Mouse (Mus musculus): ENCODE results near the gene Rac3. TPM values are rescaled to one million over a fixed set of nuclear protein-coding genes. Genes with fewer than 3 reads are reported as not detected.
A peak's percentile ranks its signal among the peaks of the same experiment; 100 is the strongest.

Gene Rac3
- polyA plus RNA-seq, 1 experiment from 2014 or later: 7.5 TPM

- Histone ChIP-seq H3K27ac (peak within 1 kb of the TSS; percentile 38), H3K36me3 (ENCODE audit: inconsistent target) (peaks cover 29% of the 10 kb centered on the region), H3K79me2 (ENCODE audit: inconsistent target) (no peaks in the 10 kb centered on the region), H3K4me3 (ENCODE audit: inconsistent target) (peak within 1 kb of the TSS; percentile 71)
- 1% methylated on average over 53 of the region's 53 CpGs for WGBS (ENCODE audit: missing documents)
These were observed 7.4 kb upstream of the Rac3 start, which contains the start of the genes Cenpx and Lrrc45 for GRCm38 (mm10) chr11:120713580-120714518. Gene Cenpx (minus strand): TSS chr11:120713738. Gene Lrrc45 (plus strand): TSS chr11:120713925.

- H3K4me3 ChIP-seq (ENCODE audit: inconsistent target): peak overlapping the region; percentile 71
- WGBS (ENCODE audit: missing documents): 57% methylated on average over 10 of the region's 10 CpGs
- peaks cover 33% of the 10 kb centered on the region for H3K36me3 ChIP-seq (ENCODE audit: inconsistent target)
- no peak overlapping the region for H3K27ac ChIP-seq
- no peaks in the 10 kb centered on the region for H3K79me2 ChIP-seq (ENCODE audit: inconsistent target)
These were observed 6.7 kb upstream of the Rac3 start for GRCm38 (mm10) chr11:120714546-120714945.

- Histone ChIP-seq H3K36me3 (ENCODE audit: inconsistent target) (peaks cover 31% of the 10 kb centered on the region), H3K27ac (no peak overlapping the region), H3K79me2 (ENCODE audit: inconsistent target) (no peaks in the 10 kb centered on the region), H3K4me3 (ENCODE audit: inconsistent target) (no peak overlapping the region)
- WGBS (ENCODE audit: missing documents): 91% methylated on average over 9 of the region's 9 CpGs
These were observed 6.1 kb upstream of the Rac3 start for GRCm38 (mm10) chr11:120715131-120715530.

- Histone ChIP-seq H3K36me3 (ENCODE audit: inconsistent target) (peaks cover 25% of the 10 kb centered on the region; the same call in 1 of the 2 replicates), H3K79me2 (ENCODE audit: inconsistent target) (no peaks in the 10 kb centered on the region), H3K27ac (no peak overlapping the region), H3K4me3 (ENCODE audit: inconsistent target) (no peak overlapping the region)
- WGBS (ENCODE audit: missing documents): 98% methylated on average over 9 of the region's 9 CpGs
These were observed 2.0 kb upstream of the Rac3 start for GRCm38 (mm10) chr11:120719242-120719641.

- peaks cover 25% of the 10 kb centered on the region; the same call in 1 of the 2 replicates for H3K36me3 ChIP-seq (ENCODE audit: inconsistent target)
- WGBS (ENCODE audit: missing documents): 88% methylated on average over 13 of the region's 13 CpGs
These were observed 1.4 kb upstream of the Rac3 start for GRCm38 (mm10) chr11:120719841-120720376.

GRCm38 (mm10) chr11:120720450-120720849 lies 820 bp upstream of the Rac3 start:
- WGBS (ENCODE audit: missing documents): 12% methylated on average over 17 of the region's 17 CpGs
- no peaks in the 10 kb centered on the region for H3K79me2 ChIP-seq (ENCODE audit: inconsistent target)
- H3K36me3 ChIP-seq (ENCODE audit: inconsistent target): peaks cover 29% of the 10 kb centered on the region
- H3K27ac ChIP-seq: no peak overlapping the region
- no peak overlapping the region for H3K4me3 ChIP-seq (ENCODE audit: inconsistent target)

More at GRCm38 (mm10) chr11:120719841-120720376, 1.4 kb upstream of the Rac3 start:
- Histone ChIP-seq H3K27ac (no peak overlapping the region), H3K79me2 (ENCODE audit: inconsistent target) (no peaks in the 10 kb centered on the region), H3K4me3 (ENCODE audit: inconsistent target) (no peak overlapping the region)

GRCm38 (mm10) chr11:120722067-120722630 lies 879 bp downstream of the Rac3 start:
- no peak overlapping the region for H3K27ac ChIP-seq
- WGBS (ENCODE audit: missing documents): 28% methylated on average over 21 of the region's 21 CpGs
- H3K79me2 ChIP-seq (ENCODE audit: inconsistent target): no peaks in the 10 kb centered on the region
- no peak overlapping the region for H3K4me3 ChIP-seq (ENCODE audit: inconsistent target)
- H3K36me3 ChIP-seq (ENCODE audit: inconsistent target): peaks cover 31% of the 10 kb centered on the region

GRCm38 (mm10) chr11:120722761-120723382 lies 1.6 kb downstream of the Rac3 start:
- WGBS (ENCODE audit: missing documents): 95% methylated on average over 10 of the region's 11 CpGs
- H3K79me2 ChIP-seq (ENCODE audit: inconsistent target): no peaks in the 10 kb centered on the region
- no peak overlapping the region for H3K4me3 ChIP-seq (ENCODE audit: inconsistent target)
- H3K27ac ChIP-seq: no peak overlapping the region
- H3K36me3 ChIP-seq (ENCODE audit: inconsistent target): peaks cover 23% of the 10 kb centered on the region

- no peaks in the 10 kb centered on the region for H3K79me2 ChIP-seq (ENCODE audit: inconsistent target)
- no peak overlapping the region for H3K27ac ChIP-seq
- no peak overlapping the region for H3K4me3 ChIP-seq (ENCODE audit: inconsistent target)
- WGBS (ENCODE audit: missing documents): 96% methylated on average over 7 of the region's 7 CpGs
- peaks cover 17% of the 10 kb centered on the region for H3K36me3 ChIP-seq (ENCODE audit: inconsistent target)
These were observed 2.2 kb downstream of the Rac3 start for GRCm38 (mm10) chr11:120723509-120723908.

- Histone ChIP-seq H3K4me3 (ENCODE audit: inconsistent target) (peak overlapping the region; percentile 50), H3K79me2 (ENCODE audit: inconsistent target) (no peaks in the 10 kb centered on the region), H3K27ac (peak overlapping the region; percentile 31; the same call in 1 of the 2 replicates), H3K36me3 (ENCODE audit: inconsistent target) (peaks cover 9% of the 10 kb centered on the region)
- WGBS (ENCODE audit: missing documents): 28% methylated on average over 34 of the region's 36 CpGs
These were observed 5.2 kb downstream of the Rac3 start for GRCm38 (mm10) chr11:120726243-120727168.

GRCm38 (mm10) chr11:120727169-120727527 lies 5.9 kb downstream of the Rac3 start, which contains the start of gene Dcxr:
Gene Dcxr (minus strand): TSS chr11:120727281.
- WGBS (ENCODE audit: missing documents): under 1% methylated on average over 14 of the region's 14 CpGs
- no peaks in the 10 kb centered on the region for H3K79me2 ChIP-seq (ENCODE audit: inconsistent target)
- H3K36me3 ChIP-seq (ENCODE audit: inconsistent target): peaks cover 9% of the 10 kb centered on the region
- H3K27ac ChIP-seq: peak within 1 kb of the TSS; percentile 31; the same call in 1 of the 2 replicates
- H3K4me3 ChIP-seq (ENCODE audit: inconsistent target): peak within 1 kb of the TSS; percentile 50

GRCm38 (mm10) chr11:120727564-120727963 lies 6.3 kb downstream of the Rac3 start:
- Histone ChIP-seq H3K4me3 (ENCODE audit: inconsistent target) (no peak overlapping the region), H3K27ac (no peak overlapping the region), H3K79me2 (ENCODE audit: inconsistent target) (no peaks in the 10 kb centered on the region), H3K36me3 (ENCODE audit: inconsistent target) (peaks cover 9% of the 10 kb centered on the region)
- 70% methylated on average over 9 of the region's 12 CpGs for WGBS (ENCODE audit: missing documents)

GRCm38 (mm10) chr11:120728530-120729240 lies 7.4 kb downstream of the Rac3 start:
- no peaks in the 10 kb centered on the region for H3K79me2 ChIP-seq (ENCODE audit: inconsistent target)
- H3K4me3 ChIP-seq (ENCODE audit: inconsistent target): no peak overlapping the region
- WGBS (ENCODE audit: missing documents): 87% methylated on average over 11 of the region's 11 CpGs
- peaks cover 9% of the 10 kb centered on the region for H3K36me3 ChIP-seq (ENCODE audit: inconsistent target)
- no peak overlapping the region for H3K27ac ChIP-seq
